7 mouse cellular contexts compared by ENCODE assay signal in the genomic region with DNA sequence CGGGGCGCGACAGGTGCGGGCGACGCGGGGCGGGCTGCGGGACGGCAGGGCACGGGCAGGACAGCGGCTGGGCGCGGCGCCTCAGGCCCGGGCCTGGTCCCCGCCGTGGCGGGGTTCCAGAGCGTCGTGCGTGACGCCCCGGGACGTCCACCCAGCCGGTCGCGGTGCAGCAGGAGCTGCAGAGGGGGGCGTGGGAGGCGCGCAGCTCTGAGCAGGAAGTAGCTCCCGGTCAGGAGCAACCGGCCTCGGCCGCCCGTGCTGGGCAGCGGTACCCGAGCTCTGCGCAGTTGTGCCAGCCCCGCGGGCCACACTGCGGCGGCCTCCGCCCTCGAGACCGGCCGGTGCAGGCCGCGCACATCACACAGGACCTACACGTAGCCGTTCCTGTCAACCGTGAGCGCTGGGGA. TPM values are rescaled to one million over a fixed set of nuclear protein-coding genes. Genes with fewer than 3 reads are reported as not detected.
DNase-seq lines count a peak whose midpoint lies in the region; ATAC-seq and TF ChIP-seq lines count a peak whose summit lies in the region.

No protein-coding gene starts in this region.

- 0 out of 2 replicates have a peak overlapping the region, but pooled peaks have one; percentile 13 for H3K27ac ChIP-seq in spleen, adult 2 months (ENCODE audit: insufficient read depth, low read length)
- H3K27ac ChIP-seq in kidney, postnatal 0 days = peak overlapping the region; percentile 86
- peak overlapping the region; percentile 62 for H3K27ac ChIP-seq in lung, embryonic 15.5 days

- peak overlapping the region; percentile 85 for H3K9ac ChIP-seq in kidney, postnatal 0 days (ENCODE audit: low read depth, low read length)
- peak overlapping the region; percentile 70 for H3K9ac ChIP-seq in lung, embryonic 15.5 days

- H3K4me2 ChIP-seq in kidney, postnatal 0 days (ENCODE audit: low read length) = peak overlapping the region; percentile 86
- H3K4me2 ChIP-seq in lung, embryonic 15.5 days = peak overlapping the region; percentile 85

- peak; percentile 83 for ATAC-seq in kidney, postnatal 0 days (replicated peaks; ENCODE audit: low FRiP score, low read depth)
- peak; percentile 81 for ATAC-seq in lung, embryonic 15.5 days (ENCODE audit: borderline replicate concordance, extremely low read depth, low FRiP score, low TSS enrichment)

- no peaks in the 10 kb centered on the region for H3K9me3 ChIP-seq in kidney, postnatal 0 days (replicated peaks; ENCODE audit: low read length)
- no peaks in the 10 kb centered on the region for H3K9me3 ChIP-seq in lung, embryonic 15.5 days

- no peak for TF ChIP-seq POLR2A in spleen, adult 2 months (IDR thresholded peaks at IDR 0.05; ENCODE audit: low read depth, low read length)

- H3K4me1 ChIP-seq in spleen, adult 2 months (ENCODE audit: control insufficient read depth, insufficient read depth, insufficient read length) = no peaks in the 10 kb centered on the region
- H3K4me1 ChIP-seq in kidney, postnatal 0 days (replicated peaks; ENCODE audit: insufficient read depth, low read length) = peaks cover 11% of the 10 kb centered on the region
- H3K4me1 ChIP-seq in lung, embryonic 15.5 days = 0 out of 2 replicates have a peak, but pooled peaks cover 7% of the 10 kb centered on the region

- H3K36me3 ChIP-seq in spleen, adult 2 months (ENCODE audit: control insufficient read depth, insufficient read depth, low read length) = no peaks in the 10 kb centered on the region
- no peaks in the 10 kb centered on the region for H3K36me3 ChIP-seq in kidney, postnatal 0 days (ENCODE audit: insufficient read depth, low read length)
- H3K36me3 ChIP-seq in lung, embryonic 15.5 days = no peaks in the 10 kb centered on the region

- H3K27me3 ChIP-seq in spleen, adult 2 months (ENCODE audit: control insufficient read depth, insufficient read depth, low read length) = 0 out of 2 replicates have a peak, but pooled peaks cover 2% of the 10 kb centered on the region
- H3K27me3 ChIP-seq in kidney, postnatal 0 days (ENCODE audit: insufficient read depth, low read length) = no peaks in the 10 kb centered on the region
- H3K27me3 ChIP-seq in lung, embryonic 15.5 days = 0 out of 2 replicates have a peak, but pooled peaks cover 5% of the 10 kb centered on the region

- no peak for TF ChIP-seq CTCF in spleen, adult 2 months (IDR thresholded peaks at IDR 0.05; ENCODE audit: extremely low read depth, insufficient read depth, insufficient read length, insufficient replicate concordance)
- TF ChIP-seq CTCF in kidney, postnatal 0 days (IDR thresholded peaks at IDR 0.05; ENCODE audit: low read depth) = no peak

- H3K4me3 ChIP-seq in spleen, adult 2 months (ENCODE audit: extremely low read depth, insufficient read depth, insufficient read length) = peak overlapping the region; percentile 66
- peak overlapping the region; percentile 90 for H3K4me3 ChIP-seq in kidney, postnatal 0 days (replicated peaks; ENCODE audit: low read depth, low read length)
- peak overlapping the region; percentile 77 for H3K4me3 ChIP-seq in lung, embryonic 15.5 days

- DNase-seq in spleen, adult 2 months (ENCODE audit: low read depth in 1 of 2, low spot score in 2 of 2) = peak in 1 of 2 experiments; percentile 39
- no peak for DNase-seq in spleen, adult 18-20 months
- peak; percentile 73 to 83 for DNase-seq in adrenal gland, postnatal 36 days
- DNase-seq in frontal cortex, adult 2 months (ENCODE audit: extremely low spot score in 1 of 2, low spot score in 1 of 2) = peak; percentile 14 to 54
- peak; percentile 68 for DNase-seq in kidney, postnatal 0 days (ENCODE audit: low spot score)
- DNase-seq in right cerebral cortex, postnatal 36 days (ENCODE audit: low spot score in 2 of 2) = peak; percentile 56 to 61

- WGBS in spleen, adult 2 months = 1% methylated on average over 46 of the region's 53 CpGs
- under 1% methylated on average over 43 of the region's 53 CpGs for WGBS in kidney, postnatal 0 days
- WGBS in lung, embryonic 15.5 days = under 1% methylated on average over 37 of the region's 53 CpGs

RNA-seq across cellular contexts. Expression of a gene that starts 7.3 kb away (rescaled TPM):
- 5.1 and 5.2 TPM in 2 replicates for polyA plus RNA-seq in spleen, adult 2 months (2012; rRNA removed)
- 10 to 100 TPM; 28.5 to 32.3 TPM for total RNA-seq in adrenal gland, postnatal 36 days (2021)
- 28.2 and 30.7 TPM in 2 replicates for polyA plus RNA-seq in frontal cortex, adult 2 months (2012; rRNA removed)
- polyA plus RNA-seq in kidney, postnatal 0 days (2015; fragmentation: Nextera tagmentation; extraction: Ambion mirVana) = 22.9 and 25.1 TPM in 2 replicates
- 17.1 and 17.9 TPM in 2 replicates for polyA plus RNA-seq in lung, embryonic 15.5 days (2015; fragmentation: Nextera tagmentation; extraction: Ambion mirVana)

Comparison
In these comparisons a context has a peak if more than half of its experiments do, and no peak if none do; other contexts are left out.
1. DNase-seq: peak in adrenal gland, postnatal 36 days (2 of 2), frontal cortex, adult 2 months (2 of 2), kidney, postnatal 0 days (single experiment) and right cerebral cortex, postnatal 36 days (2 of 2); none in spleen, adult 18-20 months (0 of 2).
2. H3K27ac ChIP-seq: peak in every context shown above with its lines; median percentile 86 in kidney, postnatal 0 days; 62 in lung, embryonic 15.5 days; 13 in spleen, adult 2 months.
3. Peak in every context shown above with its lines, with median percentiles within 50 percentile points of each other: H3K4me3 ChIP-seq.